Mouse (Mus musculus) kidney, postnatal 10 days (tissue): ENCODE data around the gene Mrpl11.
A peak's percentile ranks its signal among the peaks of the same experiment; 100 is the strongest.
"Not testable (repeated sequence)": the region's sequence is repeated elsewhere in the genome, so short reads cannot be mapped to it uniquely, and the experiment has no call there.

Experiments used
- DNase-seq: peaks from one replicate; pipeline ENCODE4 v3.0.0; 2021; ENCODE audit warnings: mixed read lengths

Gene Mrpl11

GRCm38 (mm10) chr19:4994043-4994442 is 32.1 kb downstream of the Mrpl11 start:
- DNase-seq, result no peak

- no peak for DNase-seq
These were observed 37.6 kb downstream of the Mrpl11 start for GRCm38 (mm10) chr19:4999445-5000140.

- DNase-seq, result peak; percentile 83
These were observed 39.9 kb downstream of the Mrpl11 start for GRCm38 (mm10) chr19:5001666-5002406.

- not testable (repeated sequence) for DNase-seq
These were observed 41.7 kb downstream of the Mrpl11 start for GRCm38 (mm10) chr19:5003644-5004043.

- no peak for DNase-seq
These were observed 43.0 kb downstream of the Mrpl11 start for GRCm38 (mm10) chr19:5004925-5005324.

- no peak for DNase-seq
These were observed 51.2 kb downstream of the Mrpl11 start for GRCm38 (mm10) chr19:5013138-5013537.

- DNase-seq, result peak; percentile 65
These were observed 53.0 kb downstream of the Mrpl11 start for GRCm38 (mm10) chr19:5014961-5015398.

- DNase-seq, result peak; percentile 71
These were observed 54.3 kb downstream of the Mrpl11 start for GRCm38 (mm10) chr19:5016221-5016742.
